Mouse (Mus musculus) hematopoietic stem cell, adult 5-6 weeks (primary cell): ENCODE data around the gene Pola1. TPM values are rescaled to one million over a fixed set of nuclear protein-coding genes. Genes with fewer than 3 reads are reported as not detected.

Experiments used
- ATAC-seq, 2 experiments: fragments of 125-278 bp in 1 of 2; replicated peaks in 1 of 2; 2 replicates each; pipeline ENCODE4 v1.8.0; 2016 to 2017; ENCODE audit warnings: inconsistent platforms in 2 of 2, mild to moderate bottlenecking in 2 of 2, moderate number of reproducible peaks in 2 of 2, low read depth in 1 of 2, moderate TSS enrichment in 1 of 2; ENCODE audit not compliant: low FRiP score in 2 of 2, poor library complexity in 2 of 2, severe bottlenecking in 2 of 2, insufficient read depth in 1 of 2, low TSS enrichment in 1 of 2
- total RNA-seq: library from RNA; stranded (forward); fragments of 172-1452, 232-1000 nt; gene quantifications from 2 replicates; pipeline ENCODE4 v1.2.3, GENCODE M21; 2017

Gene Pola1
- 118 and 133 TPM in 2 replicates for total RNA-seq

DNA sequence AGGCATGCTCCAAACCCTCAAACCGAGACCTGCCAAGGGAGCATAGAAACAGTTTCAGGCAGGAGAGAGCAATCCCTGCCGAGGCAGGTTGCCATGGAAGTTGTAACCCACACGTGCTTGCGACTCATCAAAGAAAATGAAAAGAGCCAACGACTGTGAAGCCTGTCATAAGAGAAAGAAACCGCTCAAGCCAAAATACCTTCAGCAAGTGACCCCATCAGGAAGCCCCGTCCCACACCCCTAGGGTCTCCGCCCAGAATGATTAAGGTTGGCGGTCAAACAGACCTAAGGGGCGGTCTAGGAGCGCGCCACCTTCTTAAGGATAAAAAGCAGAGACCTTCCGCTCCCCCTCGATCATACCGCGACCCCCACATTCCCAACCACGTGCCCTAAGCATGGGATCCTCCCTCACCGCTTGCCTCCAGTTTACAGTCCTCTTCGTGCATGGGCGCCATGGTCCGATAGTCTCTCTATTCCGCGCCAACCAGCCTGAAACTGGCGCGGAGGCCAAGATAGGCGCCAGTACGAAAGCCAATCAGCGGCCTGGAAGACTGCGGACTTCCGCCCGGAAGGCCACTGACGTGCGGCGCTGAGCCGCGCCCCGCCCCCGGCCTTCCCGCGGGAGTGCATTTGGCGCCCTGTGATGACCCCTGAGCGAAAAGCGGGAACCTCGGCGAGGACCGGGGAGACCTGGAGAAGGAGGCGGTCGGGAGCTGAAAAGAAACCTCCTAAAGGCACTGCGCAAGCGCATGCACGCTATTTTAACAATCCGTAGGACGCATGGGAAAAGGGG, at the start of gene Pola1:
TSS of gene Pola1 (minus strand) at position 499 of the 793 bp plus-strand sequence.
- ATAC-seq, result peak; percentile 96 to 99

DNA sequence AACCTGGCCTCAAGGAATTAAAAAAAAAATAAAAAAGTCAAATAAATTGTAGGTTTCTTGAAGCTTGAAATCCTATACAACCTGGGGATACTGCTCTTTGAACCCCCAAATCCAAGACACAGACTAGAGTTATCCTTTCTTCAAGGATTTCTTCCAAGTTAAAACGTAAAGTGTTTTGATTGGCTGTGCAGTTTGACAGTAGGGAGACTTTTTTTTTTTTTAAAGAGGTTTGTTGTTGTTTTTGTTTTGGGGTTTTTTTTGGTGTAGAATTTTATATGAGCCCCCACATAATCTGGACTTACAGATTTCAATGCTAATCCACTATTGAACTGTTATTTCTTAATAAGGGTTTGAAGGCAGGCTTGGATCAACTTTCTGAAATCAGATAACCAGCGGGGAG, 44.3 kb upstream of the Pola1 start:
- ATAC-seq, result no peak

DNA sequence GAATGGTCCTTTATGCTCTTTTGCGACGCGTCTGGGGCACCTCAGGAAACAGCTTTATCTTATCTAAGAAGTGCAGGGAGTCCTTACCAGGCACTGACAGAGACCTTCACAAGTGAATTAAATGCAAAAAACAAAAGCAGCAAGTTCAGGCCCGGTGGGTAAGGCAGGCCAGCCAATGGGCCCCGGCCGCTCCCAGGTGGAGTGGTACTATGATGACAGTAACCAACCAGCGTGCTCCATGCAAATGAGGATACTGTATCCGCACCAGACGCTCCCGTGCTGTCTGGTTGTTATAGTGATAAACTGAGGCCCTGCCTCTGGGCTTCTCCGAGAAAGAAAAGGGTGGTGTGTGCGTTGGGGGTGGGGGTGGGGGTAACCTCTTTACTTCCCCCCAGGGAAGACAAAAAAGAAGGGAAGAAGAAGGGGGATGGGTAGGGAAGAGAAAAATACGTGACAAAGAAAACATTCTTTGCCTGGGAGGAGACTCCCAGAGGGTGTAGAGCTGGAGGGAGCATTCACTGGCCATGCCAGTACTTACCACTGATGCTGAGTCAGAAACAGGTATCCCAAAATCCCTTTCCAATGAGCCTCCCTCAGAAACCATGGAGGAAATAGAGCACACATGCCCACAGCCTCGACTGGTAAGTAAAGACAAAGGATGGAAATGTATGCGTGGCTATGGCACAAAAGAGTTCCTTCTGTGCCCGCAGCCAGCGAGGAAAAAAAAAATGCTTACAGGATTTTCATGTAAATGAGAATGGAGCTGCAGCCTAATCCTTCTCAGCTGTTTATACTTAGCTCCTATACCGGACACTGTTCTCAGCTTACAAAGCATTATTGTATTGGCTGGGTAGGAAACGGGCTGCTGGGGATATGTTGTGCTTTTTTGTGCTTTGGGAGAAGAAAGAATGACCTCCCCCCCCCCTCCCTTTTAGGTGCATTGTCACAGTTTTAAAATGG, 43.2 kb upstream of the Pola1 start:
- ATAC-seq, result peak; percentile 99 to 100

DNA sequence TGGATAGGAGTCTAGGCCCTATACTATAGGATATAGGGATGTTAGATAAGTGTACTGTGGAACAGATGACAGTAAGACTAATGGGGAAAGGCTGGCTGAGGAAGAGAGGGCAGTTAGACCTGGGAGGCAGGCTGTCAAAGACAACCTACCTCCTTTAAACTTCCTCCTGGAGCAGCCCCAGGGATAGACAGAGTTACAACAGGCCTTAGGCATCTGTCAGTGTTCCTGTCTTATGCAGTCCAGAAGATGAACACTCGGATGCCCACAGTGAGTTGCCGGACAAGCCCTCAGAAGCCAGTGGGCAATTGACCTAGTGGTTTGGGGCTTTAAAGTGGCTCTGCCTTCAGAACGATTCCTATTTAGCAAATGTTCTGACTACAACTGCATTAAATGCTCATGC, 42.5 kb upstream of the Pola1 start:
- no peak for ATAC-seq

- ATAC-seq, result no peak
Observed at GRCm38 (mm10) chrX:93664787-93665186, 32.8 kb upstream of the Pola1 start.

DNA sequence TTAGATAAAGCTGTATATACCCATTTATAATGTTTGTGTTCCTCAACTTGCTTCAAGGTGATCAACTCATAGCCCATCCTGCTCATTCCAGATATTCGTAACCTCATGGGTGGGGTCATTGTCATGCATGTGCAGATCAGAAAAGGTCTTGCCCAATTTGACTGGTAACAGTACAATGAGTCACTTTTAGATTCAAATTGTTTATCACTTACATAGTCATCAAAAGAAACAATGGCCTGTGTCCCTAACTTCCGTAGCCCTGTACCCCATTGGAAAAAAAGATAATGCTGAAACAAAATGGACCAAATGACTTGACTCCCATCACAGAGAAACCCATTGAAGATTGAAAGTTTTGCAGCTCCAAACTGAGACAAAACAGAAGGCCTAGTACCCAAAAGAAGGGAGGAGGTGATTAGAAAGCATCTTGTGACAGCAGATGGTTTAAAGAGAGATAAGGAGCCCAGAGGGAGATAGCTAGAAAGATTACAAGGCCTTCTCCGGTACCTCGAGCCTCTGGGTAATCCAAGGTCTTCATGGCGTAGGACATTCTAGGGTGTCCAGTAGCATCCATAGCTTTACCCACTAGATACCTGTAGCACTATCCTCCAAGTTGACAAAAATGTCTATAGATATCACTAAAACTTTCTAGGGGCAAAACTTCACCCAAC, 32.1 kb upstream of the Pola1 start:
- ATAC-seq, result no peak

GRCm38 (mm10) chrX:93655153-93655552, 23.2 kb upstream of the Pola1 start:
- ATAC-seq, result peak in 1 of 2 experiments; percentile 32; a peak in 2 of 4 replicates

- 0 out of 4 replicates have a peak, but pooled peaks of 1 of the 2 experiments have one; percentile 17 for ATAC-seq
Observed at GRCm38 (mm10) chrX:93654218-93655002, 22.5 kb upstream of the Pola1 start, which contains the start of gene Pcyt1b. Gene Pcyt1b (plus strand): TSS chrX:93654863.

GRCm38 (mm10) chrX:93650738-93651137, 18.8 kb upstream of the Pola1 start:
- ATAC-seq, result no peak

DNA sequence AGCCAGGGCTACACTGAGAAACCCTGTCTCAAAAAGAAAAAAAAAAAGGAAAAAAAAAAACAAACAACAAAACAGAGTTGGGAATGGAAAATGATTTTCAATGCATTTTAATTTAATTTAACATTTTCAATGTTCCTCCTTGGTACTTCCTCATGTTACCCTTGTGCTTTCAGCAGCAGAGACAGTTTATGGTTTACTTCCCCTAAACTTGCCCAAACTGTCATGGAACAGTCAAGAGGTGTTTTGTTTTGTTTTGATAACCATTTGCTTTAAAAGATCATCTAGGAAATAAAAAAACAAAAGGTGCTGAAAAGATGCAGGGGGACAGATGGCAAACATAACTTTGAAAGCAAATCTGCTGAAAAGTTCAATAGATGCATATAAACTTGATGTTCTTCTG, 12.1 kb upstream of the Pola1 start:
- no peak for ATAC-seq

DNA sequence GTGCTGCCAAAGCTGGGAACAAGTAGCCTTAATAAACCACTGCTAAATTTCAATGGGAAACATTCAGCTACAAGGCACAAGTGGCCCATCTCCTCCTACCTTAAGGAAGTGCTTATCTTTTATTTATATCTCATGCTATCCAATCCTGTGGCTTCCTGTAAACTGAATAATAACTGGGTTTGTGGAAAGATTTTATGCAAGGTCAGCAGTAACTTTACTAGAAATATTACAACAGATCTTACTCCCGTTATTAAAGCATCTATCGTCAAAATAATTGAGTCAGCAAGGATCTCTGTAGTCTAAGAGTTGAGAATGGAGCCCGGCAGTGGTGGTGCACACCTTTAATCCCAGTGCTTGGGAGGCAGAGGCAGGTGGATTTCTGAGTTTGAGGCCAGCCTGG, 11.6 kb upstream of the Pola1 start:
- ATAC-seq, result no peak

GRCm38 (mm10) chrX:93634861-93635375, 3.0 kb upstream of the Pola1 start:
- 0 out of 4 replicates have a peak, but pooled peaks of 1 of the 2 experiments have one; percentile 44 for ATAC-seq

DNA sequence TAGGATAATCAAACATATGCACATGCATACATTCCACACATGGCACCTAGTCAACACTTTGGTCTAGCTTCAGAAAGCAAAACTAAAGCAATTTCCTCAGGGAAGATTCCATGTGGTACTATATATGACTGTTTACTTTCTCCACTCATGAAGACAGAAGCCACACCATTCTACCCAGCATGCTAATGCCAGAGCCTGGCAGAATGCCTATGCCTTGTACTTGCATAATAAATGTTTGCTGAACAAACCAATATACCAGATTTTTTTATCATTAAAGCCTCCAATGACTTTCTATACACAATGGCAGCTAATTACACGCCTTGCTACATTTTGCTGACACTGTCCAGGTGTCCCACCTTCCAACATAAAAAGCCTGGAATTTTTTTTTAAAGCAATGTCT, 1.7 kb downstream of the Pola1 start:
- no peak for ATAC-seq

GRCm38 (mm10) chrX:93602214-93602613, 29.7 kb downstream of the Pola1 start:
- ATAC-seq, result no peak

GRCm38 (mm10) chrX:93594283-93594682, 37.7 kb downstream of the Pola1 start:
- no peak for ATAC-seq

- no peak for ATAC-seq
Observed at GRCm38 (mm10) chrX:93580931-93581330, 51.0 kb downstream of the Pola1 start.

- no peak for ATAC-seq
Observed at GRCm38 (mm10) chrX:93557171-93557570, 74.8 kb downstream of the Pola1 start.
